Mouse (Mus musculus): ENCODE measurements at regions not wholly inside any gene's neighbourhood (a gene's known extent, or its start where the extent isn't known, plus 50 kb on each side); places are given as distances from the start of the nearest gene placed in this dataset.

GRCm38 (mm10) chr7:74870250-74870649, 315.7 kb upstream of the Slco3a1 start:
- H3K9me3 ChIP-seq (ENCODE audit: control insufficient read depth, low read length): no peaks in the 10 kb centered on the region
- H3K36me3 ChIP-seq (ENCODE audit: control insufficient read depth, insufficient read depth, low read length): no peaks in the 10 kb centered on the region
- no peak overlapping the region for H3K27ac ChIP-seq (replicated peaks; ENCODE audit: low read depth, low read length)
- no peak overlapping the region for H3K4me3 ChIP-seq (ENCODE audit: low read depth, low read length)
- 84% methylated on average over 1 of the region's 1 CpGs for WGBS
- no peak overlapping the region for H3K4me2 ChIP-seq (ENCODE audit: low read depth, severe bottlenecking)
- no peak overlapping the region for H3K9ac ChIP-seq (ENCODE audit: low read length)
- no peaks in the 10 kb centered on the region for H3K27me3 ChIP-seq (ENCODE audit: control insufficient read depth, insufficient read depth, low read length)
- H3K4me1 ChIP-seq (ENCODE audit: control insufficient read depth, insufficient read depth, low read length): no peaks in the 10 kb centered on the region
- ATAC-seq (ENCODE audit: insufficient number of reproducible peaks, low FRiP score, low TSS enrichment, low read depth) (no peak), DNase-seq (ENCODE audit: low spot score) (no peak)

GRCm38 (mm10) chr7:74862727-74863126, 308.1 kb upstream of the Slco3a1 start:
- H3K4me3 ChIP-seq (ENCODE audit: low read depth, low read length): no peak overlapping the region
- H3K27me3 ChIP-seq (ENCODE audit: control insufficient read depth, insufficient read depth, low read length): no peaks in the 10 kb centered on the region
- no peak for ATAC-seq (ENCODE audit: insufficient number of reproducible peaks, low FRiP score, low TSS enrichment, low read depth)
- WGBS: 26% methylated on average over 3 of the region's 3 CpGs
- H3K4me1 ChIP-seq (ENCODE audit: control insufficient read depth, insufficient read depth, low read length): peaks cover 5% of the 10 kb centered on the region; the same call in 1 of the 2 replicates
- H3K9me3 ChIP-seq (ENCODE audit: control insufficient read depth, low read length): no peaks in the 10 kb centered on the region
- DNase-seq (ENCODE audit: low spot score): peak; percentile 50
- no peaks in the 10 kb centered on the region for H3K36me3 ChIP-seq (ENCODE audit: control insufficient read depth, insufficient read depth, low read length)
- H3K4me2 ChIP-seq (ENCODE audit: low read depth, severe bottlenecking): no peak overlapping the region
- H3K27ac ChIP-seq (replicated peaks; ENCODE audit: low read depth, low read length): no peak overlapping the region
- no peak overlapping the region for H3K9ac ChIP-seq (ENCODE audit: low read length)

GRCm38 (mm10) chr7:74844306-74844929, 289.8 kb upstream of the Slco3a1 start:
- 37% methylated on average over 6 of the region's 6 CpGs for WGBS
- H3K27me3 ChIP-seq (ENCODE audit: control insufficient read depth, insufficient read depth, low read length): no peaks in the 10 kb centered on the region
- no peak overlapping the region for H3K27ac ChIP-seq (replicated peaks; ENCODE audit: low read depth, low read length)
- H3K4me3 ChIP-seq (ENCODE audit: low read depth, low read length): no peak overlapping the region
- DNase-seq (ENCODE audit: low spot score): peak; percentile 23
- ATAC-seq (ENCODE audit: insufficient number of reproducible peaks, low FRiP score, low TSS enrichment, low read depth): no peak
- H3K4me1 ChIP-seq (ENCODE audit: control insufficient read depth, insufficient read depth, low read length): 0 out of 2 replicates have a peak, but pooled peaks cover 5% of the 10 kb centered on the region
- no peaks in the 10 kb centered on the region for H3K9me3 ChIP-seq (ENCODE audit: control insufficient read depth, low read length)
- H3K36me3 ChIP-seq (ENCODE audit: control insufficient read depth, insufficient read depth, low read length): no peaks in the 10 kb centered on the region
- H3K4me2 ChIP-seq (ENCODE audit: low read depth, severe bottlenecking): no peak overlapping the region
- no peak overlapping the region for H3K9ac ChIP-seq (ENCODE audit: low read length)

GRCm38 (mm10) chr7:74823286-74823685, 268.7 kb upstream of the Slco3a1 start:
- WGBS: 62% methylated on average over 2 of the region's 2 CpGs
- DNase-seq (ENCODE audit: low spot score) (no peak), ATAC-seq (ENCODE audit: insufficient number of reproducible peaks, low FRiP score, low TSS enrichment, low read depth) (no peak)

GRCm38 (mm10) chr7:74793241-74793640, 238.7 kb upstream of the Slco3a1 start:
- H3K27me3 ChIP-seq (ENCODE audit: control insufficient read depth, insufficient read depth, low read length): no peaks in the 10 kb centered on the region
- no peak for DNase-seq (ENCODE audit: low spot score)

More at GRCm38 (mm10) chr7:74823286-74823685, 268.7 kb upstream of the Slco3a1 start:
- no peak overlapping the region for H3K27ac ChIP-seq (replicated peaks; ENCODE audit: low read depth, low read length)
- no peak overlapping the region for H3K4me2 ChIP-seq (ENCODE audit: low read depth, severe bottlenecking)
- H3K4me3 ChIP-seq (ENCODE audit: low read depth, low read length): no peak overlapping the region
- H3K27me3 ChIP-seq (ENCODE audit: control insufficient read depth, insufficient read depth, low read length): no peaks in the 10 kb centered on the region
- no peaks in the 10 kb centered on the region for H3K9me3 ChIP-seq (ENCODE audit: control insufficient read depth, low read length)
- H3K4me1 ChIP-seq (ENCODE audit: control insufficient read depth, insufficient read depth, low read length): no peaks in the 10 kb centered on the region
- no peak overlapping the region for H3K9ac ChIP-seq (ENCODE audit: low read length)
- no peaks in the 10 kb centered on the region for H3K36me3 ChIP-seq (ENCODE audit: control insufficient read depth, insufficient read depth, low read length)

GRCm38 (mm10) chr7:74788696-74789095, 234.1 kb upstream of the Slco3a1 start:
- Histone ChIP-seq H3K36me3 (ENCODE audit: control insufficient read depth, insufficient read depth, low read length) (no peaks in the 10 kb centered on the region), H3K4me2 (ENCODE audit: low read depth, severe bottlenecking) (no peak overlapping the region), H3K4me3 (ENCODE audit: low read depth, low read length) (no peak overlapping the region), H3K27ac (replicated peaks; ENCODE audit: low read depth, low read length) (no peak overlapping the region), H3K4me1 (ENCODE audit: control insufficient read depth, insufficient read depth, low read length) (no peaks in the 10 kb centered on the region), H3K27me3 (ENCODE audit: control insufficient read depth, insufficient read depth, low read length) (no peaks in the 10 kb centered on the region), H3K9ac (ENCODE audit: low read length) (no peak overlapping the region), H3K9me3 (ENCODE audit: control insufficient read depth, low read length) (no peaks in the 10 kb centered on the region)
- WGBS: 86% methylated on average over 1 of the region's 1 CpGs
- no peak for DNase-seq (ENCODE audit: low spot score)
- ATAC-seq (ENCODE audit: insufficient number of reproducible peaks, low FRiP score, low TSS enrichment, low read depth): no peak

More at GRCm38 (mm10) chr7:74793241-74793640, 238.7 kb upstream of the Slco3a1 start:
- H3K36me3 ChIP-seq (ENCODE audit: control insufficient read depth, insufficient read depth, low read length): no peaks in the 10 kb centered on the region
- H3K4me2 ChIP-seq (ENCODE audit: low read depth, severe bottlenecking): no peak overlapping the region
- H3K27ac ChIP-seq (replicated peaks; ENCODE audit: low read depth, low read length): no peak overlapping the region
- H3K9ac ChIP-seq (ENCODE audit: low read length): no peak overlapping the region
- no peaks in the 10 kb centered on the region for H3K9me3 ChIP-seq (ENCODE audit: control insufficient read depth, low read length)
- ATAC-seq (ENCODE audit: insufficient number of reproducible peaks, low FRiP score, low TSS enrichment, low read depth): no peak
- H3K4me3 ChIP-seq (ENCODE audit: low read depth, low read length): no peak overlapping the region
- WGBS: 51% methylated on average over 1 of the region's 1 CpGs
- no peaks in the 10 kb centered on the region for H3K4me1 ChIP-seq (ENCODE audit: control insufficient read depth, insufficient read depth, low read length)

- Histone ChIP-seq H3K27me3 (ENCODE audit: control insufficient read depth, insufficient read depth, low read length) (no peaks in the 10 kb centered on the region), H3K27ac (replicated peaks; ENCODE audit: low read depth, low read length) (no peak overlapping the region), H3K9me3 (ENCODE audit: control insufficient read depth, low read length) (no peaks in the 10 kb centered on the region), H3K36me3 (ENCODE audit: control insufficient read depth, insufficient read depth, low read length) (no peaks in the 10 kb centered on the region), H3K9ac (ENCODE audit: low read length) (no peak overlapping the region), H3K4me3 (ENCODE audit: low read depth, low read length) (no peak overlapping the region), H3K4me2 (ENCODE audit: low read depth, severe bottlenecking) (no peak overlapping the region), H3K4me1 (ENCODE audit: control insufficient read depth, insufficient read depth, low read length) (no peaks in the 10 kb centered on the region)
- no peak for ATAC-seq (ENCODE audit: insufficient number of reproducible peaks, low FRiP score, low TSS enrichment, low read depth)
- WGBS: 92% methylated on average over 9 of the region's 9 CpGs
- no peak for DNase-seq (ENCODE audit: low spot score)
These were observed 217.1 kb upstream of the Slco3a1 start for GRCm38 (mm10) chr7:74771435-74772406.

- ATAC-seq (ENCODE audit: insufficient number of reproducible peaks, low FRiP score, low TSS enrichment, low read depth): no peak
These were observed 212.0 kb upstream of the Slco3a1 start for GRCm38 (mm10) chr7:74766550-74766949.

More at GRCm38 (mm10) chr7:74766550-74766949, 212.0 kb upstream of the Slco3a1 start:
- Histone ChIP-seq H3K4me2 (ENCODE audit: low read depth, severe bottlenecking) (no peak overlapping the region), H3K36me3 (ENCODE audit: control insufficient read depth, insufficient read depth, low read length) (no peaks in the 10 kb centered on the region), H3K4me1 (ENCODE audit: control insufficient read depth, insufficient read depth, low read length) (no peaks in the 10 kb centered on the region), H3K27ac (replicated peaks; ENCODE audit: low read depth, low read length) (no peak overlapping the region), H3K9ac (ENCODE audit: low read length) (no peak overlapping the region), H3K4me3 (ENCODE audit: low read depth, low read length) (no peak overlapping the region), H3K27me3 (ENCODE audit: control insufficient read depth, insufficient read depth, low read length) (no peaks in the 10 kb centered on the region), H3K9me3 (ENCODE audit: control insufficient read depth, low read length) (no peaks in the 10 kb centered on the region)
- no peak for DNase-seq (ENCODE audit: low spot score)
- WGBS: 80% methylated on average over 4 of the region's 4 CpGs

Data from limb, embryonic 11.5 days (tissue).